Mouse (Mus musculus): ENCODE results near the gene Cldn9.
A peak's percentile ranks its signal among the peaks of the same experiment; 100 is the strongest.

- TF ChIP-seq CTCF (conservative IDR thresholded peaks at IDR 0.05; ENCODE audit: low read length) (0 out of 2 replicates have a peak, but pooled peaks have one; percentile 4), POU5F1 (IDR thresholded peaks at IDR 0.05; ENCODE audit: borderline replicate concordance, low read length) (no peak)
These were observed 8.1 kb downstream of the Cldn9 start for GRCm38 (mm10) chr17:23675564-23676281.

All from E14TG2a.4 (cell line).